Comparison of ENCODE assay signal across 9 mouse cellular contexts in the genomic region with DNA sequence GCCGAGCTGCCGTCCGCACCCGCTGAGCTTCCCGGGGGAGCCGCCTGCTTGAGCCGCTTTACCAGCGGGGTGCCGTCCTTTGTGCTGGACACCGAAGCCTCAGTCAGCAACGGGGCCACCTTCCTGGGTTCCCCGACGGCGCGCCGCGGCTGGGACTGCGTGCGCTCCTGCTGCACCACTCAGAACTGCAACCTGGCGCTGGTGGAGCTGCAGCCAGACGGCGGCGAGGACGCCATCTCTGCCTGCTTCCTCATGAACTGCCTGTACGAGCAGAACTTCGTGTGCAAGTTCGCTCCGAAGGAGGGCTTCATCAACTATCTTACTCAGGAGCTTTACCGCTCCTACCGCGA. TPM values are rescaled to one million over a fixed set of nuclear protein-coding genes. Genes with fewer than 3 reads are reported as not detected.
A peak's percentile ranks its signal among the peaks of the same experiment; 100 is the strongest.
DNase-seq lines count a peak whose midpoint lies in the region; ATAC-seq and TF ChIP-seq lines count a peak whose summit lies in the region.
"Had no signal": no experiment of that assay in that cellular context is flagged by ENCODE, and none has a peak within 500 bp of the region (broad histone marks: within the 10 kb centered on the region; RNA-seq: fewer than 3 reads in every experiment).

No protein-coding gene starts in this region.

- 1% methylated on average over 31 of the region's 31 CpGs for WGBS in hindbrain, postnatal 0 days
- WGBS in midbrain, embryonic 16.5 days = 2% methylated on average over 31 of the region's 31 CpGs

- no peaks in the 10 kb centered on the region for H3K9me3 ChIP-seq in hindbrain, postnatal 0 days (ENCODE audit: low read length)
- no peaks in the 10 kb centered on the region for H3K9me3 ChIP-seq in midbrain, embryonic 16.5 days (replicated peaks; ENCODE audit: control insufficient read depth, low read length, poor library complexity, severe bottlenecking)

- H3K36me3 ChIP-seq in testis, adult 2 months (ENCODE audit: control insufficient read depth, insufficient read depth, low read length) = no peaks in the 10 kb centered on the region
- H3K36me3 ChIP-seq in hindbrain, postnatal 0 days (ENCODE audit: insufficient read depth, low read length) = no peaks in the 10 kb centered on the region
- no peaks in the 10 kb centered on the region for H3K36me3 ChIP-seq in midbrain, embryonic 16.5 days (ENCODE audit: control insufficient read depth, insufficient read depth, low read length)

- peak overlapping the region; percentile 59 for H3K4me2 ChIP-seq in hindbrain, postnatal 0 days (ENCODE audit: low read depth, low read length)
- H3K4me2 ChIP-seq in midbrain, embryonic 16.5 days (ENCODE audit: low read length) = peak overlapping the region; percentile 55

- TF ChIP-seq POLR2A in testis, adult 2 months (IDR thresholded peaks at IDR 0.05; ENCODE audit: control insufficient read depth, low read depth, low read length) = no peak

- DNase-seq in cerebellum, postnatal 10 days = peak; percentile 23 to 25
- no peak for DNase-seq in cerebellum, adult 9-11 months
- no peak for DNase-seq in testis, postnatal 10 days (ENCODE audit: low spot score)
- peak; percentile 9 for DNase-seq in hindbrain, postnatal 0 days (ENCODE audit: low spot score)
- no peak for DNase-seq in frontal cortex, postnatal 14 days (ENCODE audit: low spot score in 2 of 2)
- DNase-seq in gastrocnemius, postnatal 25 days = no peak

- TF ChIP-seq CTCF in testis, adult 2 months (IDR thresholded peaks at IDR 0.05; ENCODE audit: control insufficient read depth, insufficient read depth, insufficient replicate concordance, low read depth, low read length) = no peak
- no peak for TF ChIP-seq CTCF in hindbrain, postnatal 0 days (IDR thresholded peaks at IDR 0.05; ENCODE audit: low read depth)

- H3K9ac ChIP-seq in hindbrain, postnatal 0 days (replicated peaks; ENCODE audit: low read length) = no peak overlapping the region
- H3K9ac ChIP-seq in midbrain, embryonic 16.5 days (ENCODE audit: low read depth, low read length) = peak overlapping the region; percentile 22; the same call in 1 of the 2 replicates

- H3K4me1 ChIP-seq in testis, adult 2 months (ENCODE audit: control insufficient read depth, insufficient read depth, low read length) = peaks cover 4% of the 10 kb centered on the region
- peaks cover 5% of the 10 kb centered on the region; the same call in 1 of the 2 replicates for H3K4me1 ChIP-seq in hindbrain, postnatal 0 days (ENCODE audit: insufficient read depth, low read length)
- H3K4me1 ChIP-seq in midbrain, embryonic 16.5 days (ENCODE audit: control insufficient read depth, insufficient read depth, low read length) = peaks cover 11% of the 10 kb centered on the region; the same call in 1 of the 2 replicates

- H3K27me3 ChIP-seq in testis, adult 2 months (ENCODE audit: control insufficient read depth, insufficient read depth, low read length) = no peaks in the 10 kb centered on the region
- peaks cover 44% of the 10 kb centered on the region for H3K27me3 ChIP-seq in hindbrain, postnatal 0 days (ENCODE audit: insufficient read depth, low read length)
- H3K27me3 ChIP-seq in midbrain, embryonic 16.5 days (ENCODE audit: control insufficient read depth, insufficient read depth, low read depth, low read length) = peaks cover 51% of the 10 kb centered on the region

- no peak overlapping the region for H3K27ac ChIP-seq in testis, adult 2 months (ENCODE audit: control insufficient read depth, insufficient read depth, low read depth, low read length)
- H3K27ac ChIP-seq in hindbrain, postnatal 0 days = no peak overlapping the region
- no peak overlapping the region for H3K27ac ChIP-seq in midbrain, embryonic 16.5 days (ENCODE audit: low read length)

- ATAC-seq in hindbrain, postnatal 0 days = peak; percentile 53; the same call in 1 of the 2 replicates
- no peak for ATAC-seq in midbrain, embryonic 16.5 days

- H3K4me3 ChIP-seq in testis, adult 2 months (ENCODE audit: control insufficient read depth, low read depth, low read length) = peak overlapping the region; percentile 77
- H3K4me3 ChIP-seq in hindbrain, postnatal 0 days (ENCODE audit: low read length) = peak overlapping the region; percentile 38
- H3K4me3 ChIP-seq in midbrain, embryonic 16.5 days (ENCODE audit: low read depth, low read length) = peak overlapping the region; percentile 35

RNA-seq across cellular contexts. Expression of gene Spint1, which starts 0.7 kb away (rescaled TPM):
- polyA plus RNA-seq in testis, adult 2 months (2012; rRNA removed) = 3.6 and 4.7 TPM in 2 replicates
- 3.0 and 3.7 TPM in 2 replicates for total RNA-seq in hindbrain, postnatal 0 days (2014; rRNA removed)
- 1.1 and 1.2 TPM in 2 replicates for polyA plus RNA-seq in hindbrain, postnatal 0 days (2015; fragmentation: Nextera tagmentation; extraction: Ambion mirVana)
- 0.36 and 0.72 TPM in 2 replicates for polyA plus RNA-seq in midbrain, embryonic 16.5 days (2015; fragmentation: Nextera tagmentation; extraction: Ambion mirVana)
- total RNA-seq in gastrocnemius, postnatal 25 days (2021) = under 1 TPM in 1 of 2 experiments, not detected in 1; 0.10 TPM
- total RNA-seq: CH12.LX had no signal

RNA-seq across cellular contexts. Expression of gene Ppp1r14d, which starts 8.1 kb away (rescaled TPM):
- polyA plus RNA-seq in testis, adult 2 months (2012; rRNA removed) = 0.34 and 0.52 TPM in 2 replicates
- not detected in 2 replicates for total RNA-seq in hindbrain, postnatal 0 days (2014; rRNA removed)
- polyA plus RNA-seq in hindbrain, postnatal 0 days (2015; fragmentation: Nextera tagmentation; extraction: Ambion mirVana) = not detected in 2 replicates
- polyA plus RNA-seq in midbrain, embryonic 16.5 days (2015; fragmentation: Nextera tagmentation; extraction: Ambion mirVana) = not detected in 2 replicates
- not detected for total RNA-seq in gastrocnemius, postnatal 25 days (2021)
- total RNA-seq: CH12.LX had no signal

RNA-seq across cellular contexts. Expression of gene Dnajc17, which starts 29.3 kb away (rescaled TPM):
- 3.7 and 3.8 TPM in 2 replicates for polyA plus RNA-seq in testis, adult 2 months (2012; rRNA removed)
- 3.0 and 7.1 TPM in 2 replicates for total RNA-seq in hindbrain, postnatal 0 days (2014; rRNA removed)
- 20.3 and 21.9 TPM in 2 replicates for polyA plus RNA-seq in hindbrain, postnatal 0 days (2015; fragmentation: Nextera tagmentation; extraction: Ambion mirVana)
- 25.9 and 28.5 TPM in 2 replicates for polyA plus RNA-seq in midbrain, embryonic 16.5 days (2015; fragmentation: Nextera tagmentation; extraction: Ambion mirVana)
- 1 to 10 TPM; 6.4 to 7.1 TPM for total RNA-seq in gastrocnemius, postnatal 25 days (2021)

RNA-seq across cellular contexts. Expression of gene Zfyve19, which starts 29.4 kb away (rescaled TPM):
- 34.5 and 38.7 TPM in 2 replicates for polyA plus RNA-seq in testis, adult 2 months (2012; rRNA removed)
- 26.2 and 35.1 TPM in 2 replicates for total RNA-seq in hindbrain, postnatal 0 days (2014; rRNA removed)
- polyA plus RNA-seq in hindbrain, postnatal 0 days (2015; fragmentation: Nextera tagmentation; extraction: Ambion mirVana) = 50.2 and 53.1 TPM in 2 replicates
- 62.4 and 62.6 TPM in 2 replicates for polyA plus RNA-seq in midbrain, embryonic 16.5 days (2015; fragmentation: Nextera tagmentation; extraction: Ambion mirVana)
- 10 to 100 TPM; 10.5 to 11.7 TPM for total RNA-seq in gastrocnemius, postnatal 25 days (2021)

RNA-seq across cellular contexts. Expression of gene Rhov, which starts 33.2 kb away (rescaled TPM):
- 11.8 and 11.9 TPM in 2 replicates for polyA plus RNA-seq in testis, adult 2 months (2012; rRNA removed)
- 28.3 and 28.4 TPM in 2 replicates for total RNA-seq in hindbrain, postnatal 0 days (2014; rRNA removed)
- 31.8 and 32.6 TPM in 2 replicates for polyA plus RNA-seq in hindbrain, postnatal 0 days (2015; fragmentation: Nextera tagmentation; extraction: Ambion mirVana)
- 47.5 and 53.8 TPM in 2 replicates for polyA plus RNA-seq in midbrain, embryonic 16.5 days (2015; fragmentation: Nextera tagmentation; extraction: Ambion mirVana)
- not detected for total RNA-seq in gastrocnemius, postnatal 25 days (2021)

Comparison
In these comparisons a context has a peak if more than half of its experiments do, and no peak if none do; other contexts are left out.
1. DNase-seq: peak in cerebellum, postnatal 10 days (2 of 2) and hindbrain, postnatal 0 days (single experiment); none in cerebellum, adult 9-11 months (single experiment), testis, postnatal 10 days (single experiment), frontal cortex, postnatal 14 days (0 of 2) and gastrocnemius, postnatal 25 days (single experiment).
2. Peak in every context shown above with its lines, with median percentiles within 50 percentile points of each other: H3K4me3 ChIP-seq.